Mouse (Mus musculus) liver, embryonic 13.5 days (tissue): ENCODE data around the gene Hmcn1. TPM values are rescaled to one million over a fixed set of nuclear protein-coding genes. Genes with fewer than 3 reads are reported as not detected.

Source experiments
- ATAC-seq: fragments of 200-750 bp; cut with Nextera tagmentation; 2 replicates; pipeline ENCODE4 v1.8.0; 2017; ENCODE audit warnings: low read depth, mild to moderate bottlenecking, moderate number of reproducible peaks, moderate library complexity
- DNase-seq: peaks from one replicate; pipeline ENCODE4 v3.0.0; 2022
- H3K27ac ChIP-seq: fragments of 300-500 bp; sonication (generic); 2 replicates; pipeline ENCODE4 v1.5.1; 2015; ENCODE audit warnings: moderate library complexity, mild to moderate bottlenecking, inconsistent platforms
- H3K27me3 ChIP-seq: fragments of 300-500 bp; sonication (generic); 2 replicates; pipeline ENCODE4 v1.6.1; 2015; ENCODE audit warnings: mild to moderate bottlenecking, inconsistent platforms
- H3K36me3 ChIP-seq: fragments of 300-500 bp; sonication (generic); 2 replicates; pipeline ENCODE4 v1.6.1; 2015; ENCODE audit warnings: mild to moderate bottlenecking, inconsistent platforms
- H3K4me1 ChIP-seq: fragments of 300-500 bp; sonication (generic); replicated peaks from 2 replicates; pipeline ENCODE4 v1.6.1; 2015; ENCODE audit warnings: inconsistent platforms
- H3K4me2 ChIP-seq: fragments of 300-500 bp; sonication (generic); 2 replicates; pipeline ENCODE4 v1.6.1; 2015; ENCODE audit warnings: inconsistent platforms, mild to moderate bottlenecking, moderate library complexity
- H3K4me3 ChIP-seq: fragments of 300-500 bp; sonication (generic); replicated peaks from 2 replicates; pipeline ENCODE4 v1.5.1; 2015; ENCODE audit warnings: mild to moderate bottlenecking, inconsistent platforms
- H3K9ac ChIP-seq: fragments of 300-500 bp; sonication (generic); 2 replicates; pipeline ENCODE4 v1.6.1; 2015; ENCODE audit warnings: mild to moderate bottlenecking, inconsistent platforms
- H3K9me3 ChIP-seq: fragments of 300-500 bp; sonication (generic); replicated peaks from 2 replicates; pipeline ENCODE4 v1.6.1; 2016; ENCODE audit warnings: inconsistent platforms
- WGBS: fragments of 180-500 bp; shearing (Covaris S2); methylation state at CpG from one replicate; pipeline ENCODE4 v1.1.7; 2015; ENCODE audit not compliant: insufficient replicate concordance; 5-methylcytosine and 5-hydroxymethylcytosine counted together
- polyA plus RNA-seq: library from polyadenylated mRNA; unstranded; fragments of >200 nt; fragmentation: Nextera tagmentation; extraction: Ambion mirVana; gene quantifications from 2 replicates; pipeline ENCODE4 v1.2.1, GENCODE M21; 2015

The Hmcn1 gene
- polyA plus RNA-seq, 1 experiment from 2014 or later, result 1.9 TPM

- no peak overlapping the region for H3K4me3 ChIP-seq
- H3K36me3 ChIP-seq, result no peaks in the 10 kb centered on the region
- no peak for ATAC-seq
- DNase-seq, result no peak
- H3K9me3 ChIP-seq, result no peaks in the 10 kb centered on the region
- no peak overlapping the region for H3K27ac ChIP-seq
- H3K9ac ChIP-seq, result no peak overlapping the region
- WGBS, result 60% methylated on average over 3 of the region's 3 CpGs
- no peaks in the 10 kb centered on the region for H3K4me1 ChIP-seq
- no peak overlapping the region for H3K4me2 ChIP-seq
- no peaks in the 10 kb centered on the region for H3K27me3 ChIP-seq
These were observed 186.4 kb downstream of the Hmcn1 start for GRCm38 (mm10) chr1:150806864-150807263.

DNA sequence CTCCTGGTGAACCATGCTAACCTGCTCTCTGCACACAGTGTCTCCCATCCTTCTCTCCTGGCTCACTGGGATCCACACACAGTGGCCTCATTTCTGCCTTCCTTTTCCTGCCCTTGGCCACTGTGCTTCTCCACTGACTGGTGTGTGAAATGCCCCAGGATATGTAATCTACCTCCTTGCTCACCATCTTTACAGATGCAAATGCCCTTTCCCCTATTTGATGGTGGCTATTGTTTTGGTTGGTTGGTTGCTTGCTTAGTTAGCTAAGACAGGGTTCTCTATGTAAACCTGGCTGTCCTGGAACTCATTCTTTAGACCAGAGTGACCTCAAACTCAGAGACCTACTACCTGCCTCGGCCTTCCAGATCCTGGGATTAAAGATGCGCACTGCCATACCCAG lies 187.8 kb downstream of the Hmcn1 start:
- Histone ChIP-seq H3K27ac (no peak overlapping the region), H3K4me3 (no peak overlapping the region), H3K4me1 (no peaks in the 10 kb centered on the region), H3K9me3 (no peaks in the 10 kb centered on the region), H3K4me2 (no peak overlapping the region), H3K9ac (no peak overlapping the region), H3K36me3 (no peaks in the 10 kb centered on the region), H3K27me3 (no peaks in the 10 kb centered on the region)
- WGBS, result 77% methylated on average over 2 of the region's 2 CpGs
- DNase-seq (no peak), ATAC-seq (no peak)

DNA sequence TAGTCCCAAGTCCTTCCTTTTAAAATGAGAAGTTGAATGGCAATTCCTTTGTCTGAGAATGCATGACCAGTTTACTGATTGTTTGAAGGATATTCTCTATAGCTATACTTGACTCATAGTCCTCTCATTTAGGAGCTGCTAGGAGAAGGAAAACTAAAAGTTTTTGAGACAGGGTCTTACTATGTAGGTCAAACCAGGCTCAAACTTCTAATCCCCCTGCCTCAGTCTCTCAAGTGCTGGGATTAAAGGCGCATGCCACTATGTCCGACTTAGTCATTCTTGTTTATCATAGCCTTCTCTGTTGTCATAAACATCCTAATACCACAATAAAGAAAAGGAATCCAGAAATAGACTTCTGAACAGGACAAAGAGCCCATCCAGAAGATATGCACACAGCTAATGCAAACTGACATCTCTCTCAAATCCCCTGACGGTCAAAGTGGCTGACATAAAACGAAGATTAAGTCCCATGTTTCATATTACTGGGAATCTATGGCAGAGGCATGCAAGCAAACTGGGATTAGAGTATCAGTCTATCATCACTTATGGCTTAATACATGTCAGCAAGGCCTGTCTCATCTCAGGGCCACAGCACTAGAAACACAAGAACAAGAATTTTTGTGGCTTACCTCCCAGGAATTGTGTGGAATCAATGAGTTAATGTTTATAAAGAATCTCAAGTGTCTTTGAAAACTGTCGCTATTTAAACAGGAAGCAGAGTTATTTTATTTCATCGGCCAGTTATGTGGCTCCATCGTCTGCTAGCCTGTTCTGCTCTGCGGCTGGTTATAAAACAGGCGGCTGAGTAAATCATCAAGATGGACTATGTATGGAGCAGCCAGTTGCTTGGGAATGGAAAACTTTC lies 188.8 kb downstream of the Hmcn1 start:
- H3K27ac ChIP-seq, result no peak overlapping the region
- no peak overlapping the region for H3K4me2 ChIP-seq
- no peaks in the 10 kb centered on the region for H3K9me3 ChIP-seq
- no peaks in the 10 kb centered on the region for H3K4me1 ChIP-seq
- H3K4me3 ChIP-seq, result no peak overlapping the region
- WGBS, result 67% methylated on average over 9 of the region's 9 CpGs
- DNase-seq (no peak), ATAC-seq (no peak)
- no peak overlapping the region for H3K9ac ChIP-seq
- H3K36me3 ChIP-seq, result no peaks in the 10 kb centered on the region
- no peaks in the 10 kb centered on the region for H3K27me3 ChIP-seq

DNA sequence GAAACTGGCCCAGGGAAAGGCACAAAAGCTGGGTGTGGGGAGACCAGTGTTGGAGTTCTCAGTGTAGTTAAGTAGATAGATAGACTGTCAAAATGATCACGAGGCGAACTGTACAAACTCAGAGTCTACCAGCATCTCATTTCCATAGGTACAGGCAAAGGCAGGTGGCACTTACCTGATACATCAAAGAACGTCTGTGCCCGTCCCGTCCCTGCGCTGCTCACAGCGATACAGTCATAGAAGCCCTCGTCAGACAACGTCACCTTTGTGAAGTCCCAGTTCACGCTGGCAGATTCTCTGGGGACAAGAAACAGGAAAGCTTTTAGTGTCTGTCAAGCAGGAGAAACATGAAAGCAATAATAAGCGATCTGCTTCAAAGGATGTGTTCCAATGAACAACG lies 190.6 kb downstream of the Hmcn1 start:
- Histone ChIP-seq H3K27ac (no peak overlapping the region), H3K27me3 (no peaks in the 10 kb centered on the region), H3K9me3 (no peaks in the 10 kb centered on the region), H3K4me2 (no peak overlapping the region), H3K36me3 (no peaks in the 10 kb centered on the region), H3K4me1 (no peaks in the 10 kb centered on the region), H3K4me3 (no peak overlapping the region), H3K9ac (no peak overlapping the region)
- DNase-seq (no peak), ATAC-seq (no peak)
- 77% methylated on average over 12 of the region's 12 CpGs for WGBS

DNA sequence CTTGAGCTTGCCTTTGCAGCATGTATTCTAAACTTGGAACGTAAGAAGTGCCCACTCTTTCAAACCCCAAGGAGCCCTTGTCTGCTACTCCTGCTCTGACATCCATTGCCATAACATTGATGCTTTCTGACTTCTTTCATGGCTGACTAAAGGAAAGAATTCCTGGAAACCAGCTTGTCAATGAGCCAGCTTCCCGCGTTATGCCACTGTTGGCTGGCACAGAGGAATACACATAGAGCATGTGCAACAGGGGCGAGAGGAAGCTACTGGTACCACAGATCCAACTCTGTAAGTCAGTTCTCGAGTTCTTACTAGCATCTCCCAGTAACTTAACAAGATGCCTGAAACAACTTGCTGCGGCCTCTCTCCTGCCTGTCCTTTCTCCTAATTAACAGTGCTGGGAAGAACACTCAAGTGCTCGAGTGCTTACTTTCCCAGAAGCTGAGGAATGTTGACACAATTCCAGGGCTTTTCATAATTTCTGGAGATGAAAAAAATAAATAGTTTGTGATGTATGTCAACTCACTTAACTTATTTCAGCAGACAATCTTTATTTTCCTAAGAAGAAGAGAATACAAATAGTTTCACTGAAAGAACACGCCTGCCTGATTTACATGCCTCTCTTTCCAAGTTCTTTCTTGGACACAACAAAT lies 192.5 kb downstream of the Hmcn1 start:
- H3K9ac ChIP-seq, result no peak overlapping the region
- DNase-seq (no peak), ATAC-seq (no peak)
- H3K4me2 ChIP-seq, result no peak overlapping the region
- WGBS, result 62% methylated on average over 8 of the region's 8 CpGs
- H3K27me3 ChIP-seq, result no peaks in the 10 kb centered on the region
- H3K9me3 ChIP-seq, result no peaks in the 10 kb centered on the region
- no peak overlapping the region for H3K4me3 ChIP-seq
- no peaks in the 10 kb centered on the region for H3K4me1 ChIP-seq
- H3K27ac ChIP-seq, result no peak overlapping the region
- no peaks in the 10 kb centered on the region for H3K36me3 ChIP-seq

- H3K9me3 ChIP-seq, result no peaks in the 10 kb centered on the region
- H3K4me2 ChIP-seq, result no peak overlapping the region
- no peaks in the 10 kb centered on the region for H3K27me3 ChIP-seq
- no peak for ATAC-seq
- no peak overlapping the region for H3K4me3 ChIP-seq
- H3K36me3 ChIP-seq, result no peaks in the 10 kb centered on the region
- H3K27ac ChIP-seq, result no peak overlapping the region
- no peak overlapping the region for H3K9ac ChIP-seq
- H3K4me1 ChIP-seq, result no peaks in the 10 kb centered on the region
- WGBS, result 68% methylated on average over 5 of the region's 5 CpGs
- no peak for DNase-seq
These were observed 194.6 kb downstream of the Hmcn1 start for GRCm38 (mm10) chr1:150798651-150799050.

DNA sequence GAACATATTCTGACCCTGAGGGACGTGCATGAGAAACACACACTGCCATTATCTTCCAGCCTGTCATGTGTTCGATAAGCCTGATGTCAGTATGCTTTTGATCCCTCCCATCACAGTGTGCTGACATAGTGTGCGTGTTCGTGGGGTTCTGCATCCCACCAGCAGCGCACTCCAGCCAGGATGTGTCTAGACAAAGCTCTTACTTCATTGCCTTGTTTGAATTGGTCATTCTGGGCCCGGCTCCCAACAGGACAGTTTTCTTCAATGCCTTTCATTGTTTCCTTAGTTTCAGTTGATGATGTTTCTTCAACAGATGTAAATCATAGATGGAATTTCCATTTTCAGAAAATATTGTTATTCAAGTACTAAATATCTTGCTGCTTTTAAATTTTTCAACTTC lies 206.5 kb downstream of the Hmcn1 start:
- no peaks in the 10 kb centered on the region for H3K36me3 ChIP-seq
- ATAC-seq, result no peak

DNA sequence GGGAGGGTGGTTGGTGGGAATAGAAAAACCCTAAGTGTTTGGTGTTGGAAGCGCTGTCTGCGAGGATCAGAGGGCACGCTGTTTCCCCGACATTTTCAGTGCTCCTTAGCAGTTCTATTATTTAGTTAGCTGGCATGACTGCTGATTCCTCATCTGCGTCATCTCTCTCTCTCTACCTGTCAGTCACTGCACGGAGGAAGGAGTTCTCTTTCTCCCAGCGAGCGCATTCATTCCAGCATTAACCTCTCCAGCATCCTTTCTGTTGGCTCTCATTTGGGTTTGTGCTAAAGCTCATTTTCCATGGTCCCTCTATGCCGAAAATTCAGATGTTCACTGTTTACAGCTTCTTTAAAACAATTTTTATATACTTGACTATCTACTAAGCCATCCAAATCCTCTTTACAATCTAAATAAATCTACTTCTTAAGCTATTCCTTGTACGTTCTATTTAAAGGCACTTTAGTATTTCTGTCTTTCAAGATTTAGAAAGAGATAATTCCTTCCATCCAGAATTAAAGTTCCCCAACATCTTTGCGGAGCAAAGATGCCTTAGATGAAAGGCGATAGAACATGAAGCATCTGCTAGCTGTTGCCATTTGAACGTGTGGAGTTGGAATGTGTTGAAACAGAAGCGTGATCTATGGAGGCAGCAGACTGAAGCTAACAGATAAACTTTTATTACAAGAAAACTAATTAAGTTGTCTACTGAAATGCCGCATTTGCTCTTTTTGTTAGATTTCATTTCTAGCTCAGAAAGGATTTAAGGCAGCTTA lies 210.0 kb downstream of the Hmcn1 start:
- Histone ChIP-seq H3K9me3 (no peaks in the 10 kb centered on the region), H3K4me3 (no peak overlapping the region), H3K4me2 (no peak overlapping the region), H3K27ac (no peak overlapping the region), H3K9ac (no peak overlapping the region), H3K27me3 (no peaks in the 10 kb centered on the region), H3K4me1 (no peaks in the 10 kb centered on the region), H3K36me3 (no peaks in the 10 kb centered on the region)
- DNase-seq (no peak), ATAC-seq (no peak)
- 73% methylated on average over 15 of the region's 15 CpGs for WGBS

More for the DNA sequence above, 206.5 kb downstream of the Hmcn1 start:
- Histone ChIP-seq H3K9me3 (no peaks in the 10 kb centered on the region), H3K9ac (no peak overlapping the region), H3K27ac (no peak overlapping the region), H3K4me1 (no peaks in the 10 kb centered on the region), H3K27me3 (no peaks in the 10 kb centered on the region), H3K4me2 (no peak overlapping the region), H3K4me3 (no peak overlapping the region)
- 66% methylated on average over 6 of the region's 6 CpGs for WGBS
- no peak for DNase-seq

DNA sequence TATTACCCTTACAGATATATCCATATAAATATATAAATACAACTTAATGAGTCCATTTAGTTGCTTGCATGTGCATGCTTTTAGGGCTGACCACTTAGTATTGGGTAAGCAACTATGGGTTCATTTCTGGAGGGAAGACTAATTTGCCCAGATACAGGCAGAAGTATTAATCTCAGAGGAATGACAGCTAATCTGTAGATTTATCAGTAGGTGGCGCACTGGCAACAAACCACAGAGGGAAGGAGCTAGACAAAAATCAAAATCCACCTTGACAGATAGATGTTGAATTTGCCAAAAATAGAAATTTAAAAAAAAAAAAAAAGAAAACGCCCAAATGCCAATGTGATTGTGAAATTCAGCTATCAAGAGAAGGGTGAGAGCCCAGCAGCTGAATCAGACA lies 213.3 kb downstream of the Hmcn1 start:
- ATAC-seq (no peak), DNase-seq (no peak)
- no peaks in the 10 kb centered on the region for H3K36me3 ChIP-seq
- H3K4me1 ChIP-seq, result no peaks in the 10 kb centered on the region
- no peaks in the 10 kb centered on the region for H3K9me3 ChIP-seq
- H3K4me2 ChIP-seq, result no peak overlapping the region
- H3K9ac ChIP-seq, result no peak overlapping the region
- no peak overlapping the region for H3K4me3 ChIP-seq
- no peak overlapping the region for H3K27ac ChIP-seq
- WGBS, result 17% methylated on average over 2 of the region's 2 CpGs
- no peaks in the 10 kb centered on the region for H3K27me3 ChIP-seq

DNA sequence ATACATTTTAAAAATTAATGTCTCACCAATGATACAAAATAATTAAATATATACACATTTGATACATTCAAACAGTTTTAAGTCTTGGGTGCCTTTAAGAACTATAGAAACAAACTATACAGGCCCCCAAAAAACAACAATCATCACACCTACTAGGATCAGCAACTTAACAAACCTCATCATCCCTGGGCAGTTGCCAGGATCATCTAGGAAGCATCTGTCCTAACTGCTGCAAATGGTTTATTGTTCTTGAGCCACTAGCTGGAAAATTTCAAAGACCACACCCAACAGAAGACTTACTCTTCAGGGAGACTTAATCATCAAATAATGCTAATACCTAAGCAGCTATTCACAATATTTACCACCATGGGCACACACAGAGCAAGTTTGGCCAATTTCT lies 216.5 kb downstream of the Hmcn1 start:
- no peak overlapping the region for H3K27ac ChIP-seq
- ATAC-seq (no peak), DNase-seq (no peak)

DNA sequence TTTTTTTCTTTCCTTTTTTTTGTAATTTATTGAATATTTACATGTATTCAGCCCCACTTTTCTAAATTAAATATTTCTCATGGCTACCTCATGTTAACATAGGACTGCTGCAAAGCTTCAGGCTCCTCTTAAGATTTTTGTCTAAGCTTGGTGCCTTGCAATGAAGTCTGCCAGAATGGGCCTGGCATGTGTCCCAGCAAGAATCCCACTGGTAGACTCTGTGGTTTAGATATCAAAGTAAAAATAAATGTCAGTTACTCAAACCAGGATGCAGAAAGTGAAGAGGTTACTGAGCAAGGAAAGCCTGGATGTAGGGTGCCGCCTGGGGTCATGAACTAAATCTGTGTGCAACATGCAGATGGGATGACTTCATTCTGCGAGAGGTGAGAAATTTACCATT lies 217.5 kb downstream of the Hmcn1 start:
- H3K9me3 ChIP-seq, result no peaks in the 10 kb centered on the region
- no peak overlapping the region for H3K4me2 ChIP-seq
- 58% methylated on average over 2 of the region's 2 CpGs for WGBS
- H3K4me1 ChIP-seq, result no peaks in the 10 kb centered on the region
- no peaks in the 10 kb centered on the region for H3K36me3 ChIP-seq
- no peak overlapping the region for H3K4me3 ChIP-seq
- no peak overlapping the region for H3K27ac ChIP-seq
- DNase-seq, result no peak
- ATAC-seq, result no peak
- H3K9ac ChIP-seq, result no peak overlapping the region
- H3K27me3 ChIP-seq, result no peaks in the 10 kb centered on the region

More for the DNA sequence above, 216.5 kb downstream of the Hmcn1 start:
- Histone ChIP-seq H3K27me3 (no peaks in the 10 kb centered on the region), H3K9me3 (no peaks in the 10 kb centered on the region), H3K4me2 (no peak overlapping the region), H3K4me1 (no peaks in the 10 kb centered on the region), H3K4me3 (no peak overlapping the region), H3K9ac (no peak overlapping the region), H3K36me3 (no peaks in the 10 kb centered on the region)
